Mouse (Mus musculus) forebrain, embryonic 14.5 days (tissue): ENCODE data around the gene 1700020N01Rik. TPM values are rescaled to one million over a fixed set of nuclear protein-coding genes. Genes with fewer than 3 reads are reported as not detected.

Source experiments
- ATAC-seq: fragments of 200-750 bp; cut with Nextera tagmentation; 2 replicates; pipeline ENCODE4 v1.8.0; 2017; ENCODE audit warnings: mild to moderate bottlenecking, moderate library complexity
- DNase-seq: peaks from one replicate; pipeline ENCODE4 v3.0.0-alpha.2; 2015; ENCODE audit warnings: low spot score
- H3K27ac ChIP-seq: fragments of 300-500 bp; sonication (generic); 2 replicates; pipeline ENCODE4 v1.5.1; 2014; ENCODE audit warnings: low read depth, mild to moderate bottlenecking, control low read depth, low read length, moderate library complexity
- H3K27me3 ChIP-seq: fragments of 300-500 bp; sonication (generic); replicated peaks from 2 replicates; pipeline ENCODE4 v1.6.1; 2014; ENCODE audit warnings: low read length, control low read depth, mixed read lengths; ENCODE audit not compliant: control insufficient read depth, insufficient read depth
- H3K36me3 ChIP-seq: fragments of 300-500 bp; sonication (generic); 2 replicates; pipeline ENCODE4 v1.6.1; 2014; ENCODE audit warnings: low read length, control low read depth; ENCODE audit not compliant: control insufficient read depth, insufficient read depth
- H3K4me1 ChIP-seq: fragments of 300-500 bp; sonication (generic); 2 replicates; pipeline ENCODE4 v1.6.1; 2014; ENCODE audit warnings: antibody characterized with exemption, low read length, control low read depth; ENCODE audit not compliant: control insufficient read depth, insufficient read depth
- H3K4me2 ChIP-seq: fragments of 300-500 bp; sonication (generic); 2 replicates; pipeline ENCODE4 v1.6.1; 2014; ENCODE audit warnings: mild to moderate bottlenecking, control low read depth, low read length
- H3K4me3 ChIP-seq: fragments of 300-500 bp; sonication (generic); 2 replicates; pipeline ENCODE4 v1.5.1; 2014; ENCODE audit warnings: low read depth, low read length, control low read depth
- H3K9ac ChIP-seq: fragments of 300-500 bp; sonication (generic); 2 replicates; pipeline ENCODE4 v1.6.1; 2014; ENCODE audit warnings: mild to moderate bottlenecking, low read length, control low read depth, moderate library complexity
- H3K9me3 ChIP-seq: fragments of 300-500 bp; sonication (generic); replicated peaks from 2 replicates; pipeline ENCODE4 v1.6.1; 2016; ENCODE audit warnings: low read length, control low read depth, mixed read lengths; ENCODE audit not compliant: control insufficient read depth
- WGBS: fragments of 180-500 bp; shearing (Covaris S2); extraction: QIAGEN DNeasy Blood & Tissue Kit; methylation state at CpG from one replicate; pipeline ENCODE4 v1.1.7; 2014; 5-methylcytosine and 5-hydroxymethylcytosine counted together
- polyA plus RNA-seq: library from polyadenylated mRNA; unstranded; fragments of >200 nt; fragmentation: Nextera tagmentation; extraction: Ambion mirVana; gene quantifications from 2 replicates; pipeline ENCODE4 v1.2.1, GENCODE M21; 2014

1700020N01Rik gene
- polyA plus RNA-seq, 1 experiment from 2014 or later = not detected

DNA sequence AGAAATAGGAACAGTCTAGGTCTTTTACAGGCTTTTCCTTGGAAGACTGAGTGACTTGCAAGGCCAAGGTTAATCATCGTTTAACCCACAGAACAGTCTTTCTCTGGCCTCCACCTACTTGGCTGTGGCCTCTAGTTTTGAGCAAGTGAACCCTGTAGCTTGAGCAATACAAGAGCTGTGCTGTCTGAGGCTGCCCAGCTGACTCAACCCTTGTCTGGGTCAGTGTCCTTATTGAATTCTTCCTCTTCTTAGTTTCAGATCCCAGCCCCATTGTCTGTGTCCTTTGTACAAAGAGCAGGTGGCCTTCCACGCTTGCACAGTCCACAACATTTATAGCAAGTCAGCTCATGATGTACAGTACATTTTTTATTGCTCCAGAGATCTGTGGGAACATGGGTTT, 16.6 kb downstream of the 1700020N01Rik start:
- Histone ChIP-seq H3K9me3 (no peaks in the 10 kb centered on the region), H3K4me3 (no peak overlapping the region), H3K9ac (no peak overlapping the region), H3K4me1 (peaks cover 5% of the 10 kb centered on the region; the same call in 1 of the 2 replicates), H3K36me3 (no peaks in the 10 kb centered on the region), H3K27me3 (no peaks in the 10 kb centered on the region), H3K4me2 (no peak overlapping the region), H3K27ac (no peak overlapping the region)
- 88% methylated on average over 2 of the region's 2 CpGs for WGBS
- DNase-seq (no peak), ATAC-seq (no peak)

DNA sequence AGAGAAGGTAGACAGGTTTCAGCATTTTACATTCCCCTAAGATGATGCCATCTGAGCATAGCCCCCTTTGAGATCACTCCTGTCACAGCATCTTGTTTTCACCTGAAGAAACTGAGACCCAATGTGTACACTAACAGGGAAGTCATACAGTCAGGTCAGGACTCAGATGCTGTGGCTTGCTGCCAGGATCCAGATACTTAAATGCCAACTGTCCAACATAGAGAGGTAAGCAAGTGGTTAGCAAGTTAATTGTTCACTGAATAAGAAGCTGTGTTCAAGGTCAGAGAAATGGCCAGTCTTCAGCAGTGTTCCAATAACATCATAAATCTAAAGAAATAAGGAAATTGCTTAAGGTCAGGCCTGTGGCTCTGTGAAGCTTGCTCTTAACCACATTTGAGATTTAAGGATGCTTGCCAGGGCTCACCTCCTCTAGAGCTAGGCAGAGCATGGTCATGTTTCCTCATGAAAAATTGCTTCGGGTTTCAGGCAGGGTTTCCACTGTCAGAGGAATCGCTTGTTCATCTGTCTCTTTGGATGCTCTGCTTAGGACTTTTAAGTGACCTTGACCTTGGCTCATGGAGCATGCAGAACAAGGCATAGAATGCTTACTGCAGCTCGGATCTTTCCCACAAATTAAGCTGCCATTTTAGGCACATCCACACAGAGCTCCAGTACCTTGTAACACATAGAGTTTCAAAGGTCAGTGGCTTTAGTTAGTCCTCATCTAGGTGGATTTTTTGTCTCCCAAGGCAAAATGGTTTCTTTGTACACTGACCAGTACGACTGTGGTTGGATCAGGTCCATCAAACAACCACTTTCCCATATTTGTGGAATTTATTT, 20.3 kb downstream of the 1700020N01Rik start:
- Histone ChIP-seq H3K9me3 (no peaks in the 10 kb centered on the region), H3K27me3 (no peaks in the 10 kb centered on the region), H3K9ac (no peak overlapping the region), H3K4me3 (no peak overlapping the region), H3K4me1 (no peaks in the 10 kb centered on the region), H3K36me3 (no peaks in the 10 kb centered on the region), H3K4me2 (no peak overlapping the region), H3K27ac (no peak overlapping the region)
- no peak for DNase-seq
- no peak for ATAC-seq
- WGBS = 82% methylated on average over 4 of the region's 4 CpGs

DNA sequence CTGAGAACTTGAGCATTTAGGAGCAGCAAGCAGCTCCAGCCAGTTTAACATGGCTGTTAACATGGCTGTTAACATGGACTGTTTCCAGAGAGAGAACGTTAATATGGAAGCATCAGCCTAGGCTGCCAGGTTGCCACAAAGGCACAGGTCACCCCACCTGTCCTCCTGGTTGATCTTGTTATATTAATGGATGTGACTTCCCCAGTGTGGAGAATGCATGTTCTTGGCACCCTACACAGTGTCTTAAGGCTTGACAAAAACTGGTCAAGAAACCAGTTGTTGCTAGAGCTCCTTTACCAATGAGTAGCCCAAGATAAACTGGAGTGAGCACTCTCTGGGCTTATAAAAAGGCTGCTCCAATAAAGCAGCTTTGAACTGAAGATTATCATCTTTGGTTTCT, 21.6 kb downstream of the 1700020N01Rik start:
- H3K27ac ChIP-seq = no peak overlapping the region
- H3K36me3 ChIP-seq = no peaks in the 10 kb centered on the region
- H3K9me3 ChIP-seq = no peaks in the 10 kb centered on the region
- no peak overlapping the region for H3K9ac ChIP-seq
- H3K4me2 ChIP-seq = no peak overlapping the region
- H3K27me3 ChIP-seq = no peaks in the 10 kb centered on the region
- ATAC-seq = no peak
- no peak overlapping the region for H3K4me3 ChIP-seq
- no peak for DNase-seq
- H3K4me1 ChIP-seq = no peaks in the 10 kb centered on the region
- 91% methylated on average over 1 of the region's 1 CpGs for WGBS

DNA sequence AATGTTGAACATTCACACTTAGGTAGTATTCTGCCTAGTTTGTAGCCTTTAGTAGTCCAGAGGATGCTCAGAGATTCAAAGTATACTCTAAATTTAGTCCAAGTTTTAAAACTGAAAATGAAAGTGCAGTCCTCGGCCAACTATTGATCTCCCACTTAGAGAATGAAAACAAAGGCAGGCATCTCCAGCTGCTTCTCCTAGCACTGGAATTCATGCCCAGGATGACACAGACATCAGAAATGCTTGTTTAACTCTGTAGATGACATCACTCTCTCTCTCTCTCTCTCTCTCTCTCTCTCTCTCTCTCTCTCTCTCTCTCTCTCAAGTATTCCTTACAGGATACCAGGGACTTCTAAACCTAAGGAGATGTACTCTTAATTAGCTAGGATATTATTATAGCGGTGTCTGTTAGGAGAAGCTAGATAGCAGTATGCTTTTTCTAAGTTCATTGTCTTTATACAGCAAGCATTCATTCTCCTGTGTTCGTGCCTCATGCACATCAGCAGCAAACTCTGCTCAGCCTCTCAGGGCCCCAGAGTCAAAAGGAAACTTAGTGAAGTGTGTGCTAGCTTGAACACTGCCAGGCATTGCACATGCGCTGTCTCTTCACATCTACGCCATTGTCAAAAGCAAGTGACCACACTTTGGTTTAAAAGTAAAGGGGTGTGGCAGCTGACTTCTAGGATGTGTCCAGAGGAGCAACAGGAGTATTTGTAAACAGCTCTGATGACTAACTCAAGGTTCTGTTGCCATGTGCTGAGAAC, 26.0 kb downstream of the 1700020N01Rik start:
- DNase-seq (no peak), ATAC-seq (no peak)
- H3K9me3 ChIP-seq = no peaks in the 10 kb centered on the region
- H3K27ac ChIP-seq = no peak overlapping the region
- WGBS = 81% methylated on average over 5 of the region's 5 CpGs
- H3K4me1 ChIP-seq = no peaks in the 10 kb centered on the region
- H3K27me3 ChIP-seq = no peaks in the 10 kb centered on the region
- H3K36me3 ChIP-seq = no peaks in the 10 kb centered on the region
- no peak overlapping the region for H3K9ac ChIP-seq
- H3K4me3 ChIP-seq = no peak overlapping the region
- no peak overlapping the region for H3K4me2 ChIP-seq

DNA sequence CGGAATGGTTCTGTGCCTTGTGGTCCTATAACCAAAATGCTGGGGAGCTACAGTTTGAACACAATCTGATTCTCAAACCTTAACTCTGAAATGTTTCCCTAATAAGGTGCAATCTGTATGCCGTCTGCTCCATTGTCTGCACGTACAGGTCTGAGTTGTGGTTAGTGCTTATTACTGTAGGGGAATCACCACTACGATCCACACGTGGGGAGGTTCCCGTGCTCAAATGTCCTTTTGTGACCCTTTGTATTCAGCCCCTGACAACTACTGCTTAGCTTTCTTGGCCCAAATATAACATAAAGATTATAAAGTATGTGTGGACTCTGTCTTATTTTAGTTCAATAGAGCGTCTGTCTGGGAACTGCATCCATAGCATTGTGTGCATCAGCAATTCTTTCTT, 29.1 kb downstream of the 1700020N01Rik start:
- Histone ChIP-seq H3K27ac (no peak overlapping the region), H3K4me3 (no peak overlapping the region), H3K9ac (no peak overlapping the region), H3K27me3 (no peaks in the 10 kb centered on the region), H3K4me2 (no peak overlapping the region), H3K36me3 (no peaks in the 10 kb centered on the region), H3K9me3 (no peaks in the 10 kb centered on the region), H3K4me1 (no peaks in the 10 kb centered on the region)
- DNase-seq (no peak), ATAC-seq (no peak)
- 81% methylated on average over 7 of the region's 7 CpGs for WGBS

DNA sequence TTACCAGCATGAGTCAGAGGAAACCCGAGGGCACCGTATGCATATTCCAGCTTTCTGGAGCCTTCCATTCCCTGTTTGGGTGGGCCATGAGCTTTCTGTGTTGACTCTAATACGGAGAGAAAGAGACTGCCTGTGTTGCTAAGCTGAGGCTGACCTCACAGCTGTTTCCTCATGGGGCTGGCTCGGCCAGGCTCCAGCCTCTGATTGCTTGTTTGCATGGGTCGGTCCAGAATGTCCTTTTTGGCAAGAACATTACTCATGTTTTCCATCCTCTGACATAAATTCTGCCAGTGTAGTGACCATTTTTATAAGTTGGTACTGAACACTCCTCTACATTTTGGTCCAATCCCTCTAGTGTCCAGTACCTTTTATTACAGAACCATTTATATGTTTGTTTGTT, 35.6 kb downstream of the 1700020N01Rik start:
- H3K36me3 ChIP-seq = no peaks in the 10 kb centered on the region
- H3K4me2 ChIP-seq = no peak overlapping the region
- no peak for DNase-seq
- H3K9me3 ChIP-seq = no peaks in the 10 kb centered on the region
- ATAC-seq = no peak
- H3K4me3 ChIP-seq = no peak overlapping the region
- H3K9ac ChIP-seq = no peak overlapping the region
- H3K27ac ChIP-seq = no peak overlapping the region
- no peaks in the 10 kb centered on the region for H3K4me1 ChIP-seq
- H3K27me3 ChIP-seq = no peaks in the 10 kb centered on the region
- 85% methylated on average over 5 of the region's 5 CpGs for WGBS

DNA sequence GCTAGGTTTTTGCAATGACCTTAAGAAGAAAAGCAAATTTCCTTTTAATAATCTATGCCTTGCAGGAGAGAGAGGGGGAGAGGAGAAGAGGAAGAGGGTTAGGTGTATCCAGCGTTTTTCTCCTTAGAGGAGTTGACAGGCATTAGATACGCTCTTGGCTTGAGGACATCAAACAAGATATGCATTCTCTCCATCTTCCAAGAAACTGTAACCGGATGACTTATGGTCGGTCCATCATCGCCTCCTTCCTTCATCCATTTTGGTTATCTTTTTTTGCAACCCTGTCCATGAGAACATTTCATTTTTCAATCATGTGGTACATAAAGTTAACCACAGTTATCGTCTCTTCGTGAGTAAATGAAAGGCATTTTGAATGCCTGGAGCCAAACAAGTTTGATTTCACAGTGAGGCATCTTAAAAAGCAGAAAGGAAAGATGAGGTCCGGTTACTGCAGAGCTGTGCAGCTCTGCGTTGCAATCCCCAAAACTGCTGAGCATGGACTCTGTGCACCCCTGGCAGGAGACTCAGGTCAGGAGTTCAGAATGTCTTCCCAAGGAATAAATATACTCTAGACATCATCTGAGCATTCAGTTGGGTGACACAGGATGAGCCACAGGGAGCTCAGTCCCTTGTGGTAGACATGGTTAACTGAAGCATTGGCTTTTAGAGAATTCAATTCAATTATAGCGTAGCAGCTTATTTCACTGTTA, 36.2 kb downstream of the 1700020N01Rik start:
- no peak overlapping the region for H3K27ac ChIP-seq
- H3K4me1 ChIP-seq = no peaks in the 10 kb centered on the region
- DNase-seq = no peak
- 95% methylated on average over 10 of the region's 10 CpGs for WGBS
- no peak overlapping the region for H3K4me2 ChIP-seq
- H3K9ac ChIP-seq = no peak overlapping the region
- no peak overlapping the region for H3K4me3 ChIP-seq
- no peaks in the 10 kb centered on the region for H3K27me3 ChIP-seq
- ATAC-seq = no peak
- no peaks in the 10 kb centered on the region for H3K36me3 ChIP-seq
- H3K9me3 ChIP-seq = no peaks in the 10 kb centered on the region

DNA sequence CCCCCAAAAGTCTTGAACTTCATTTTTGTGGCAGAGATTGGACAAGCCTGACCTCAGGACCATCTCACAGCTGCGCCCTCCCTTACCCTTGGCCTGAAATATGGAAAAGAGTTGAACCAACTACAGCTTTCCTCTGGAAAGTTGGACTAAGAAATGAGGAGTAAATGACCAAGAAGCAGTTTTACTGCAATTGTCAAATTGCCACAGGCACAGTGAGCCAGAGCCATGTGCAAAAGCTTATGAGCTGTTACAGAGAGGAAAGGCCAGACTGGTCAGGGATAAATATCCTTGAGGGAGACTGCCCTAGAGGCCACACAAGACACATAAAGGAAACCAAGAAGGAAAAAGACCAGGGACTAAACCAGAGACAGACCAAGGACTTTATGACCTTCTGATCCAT, 38.5 kb downstream of the 1700020N01Rik start:
- Histone ChIP-seq H3K9me3 (no peaks in the 10 kb centered on the region), H3K4me1 (no peaks in the 10 kb centered on the region), H3K27ac (no peak overlapping the region), H3K4me3 (no peak overlapping the region), H3K4me2 (no peak overlapping the region), H3K9ac (no peak overlapping the region), H3K27me3 (no peaks in the 10 kb centered on the region), H3K36me3 (no peaks in the 10 kb centered on the region)
- no peak for DNase-seq
- 97% methylated on average over 1 of the region's 1 CpGs for WGBS
- ATAC-seq = no peak
